Comparison of ENCODE assay signal across 7 mouse cellular contexts in genomic region chr1:36445508-36445907, GRCm38 (mm10). TPM values are rescaled to one million over a fixed set of nuclear protein-coding genes. Genes with fewer than 3 reads are reported as not detected.
A peak's percentile ranks its signal among the peaks of the same experiment; 100 is the strongest.
DNase-seq lines count a peak whose midpoint lies in the region; ATAC-seq and TF ChIP-seq lines count a peak whose summit lies in the region.

No protein-coding gene starts in this region.

- no peak for TF ChIP-seq CTCF in lung, embryonic 14.5 days (IDR thresholded peaks at IDR 0.05; ENCODE audit: low read depth)
- TF ChIP-seq CTCF in olfactory bulb, adult 2 months (IDR thresholded peaks at IDR 0.05; ENCODE audit: insufficient read depth, low read depth, low read length): no peak

- no peak overlapping the region for H3K4me3 ChIP-seq in lung, embryonic 14.5 days (ENCODE audit: low read depth, low read length)
- H3K4me3 ChIP-seq in limb, embryonic 12.5 days (replicated peaks): peak overlapping the region; percentile 77; the same call in 1 of the 2 replicates
- no peak overlapping the region for H3K4me3 ChIP-seq in olfactory bulb, adult 2 months (ENCODE audit: insufficient read depth, low read depth, low read length)

- no peak for DNase-seq in lung, embryonic 14.5 days
- DNase-seq in lung, postnatal 25 days (ENCODE audit: low spot score): no peak
- DNase-seq in B cell, adult 2 months: no peak

- no peak overlapping the region for H3K9ac ChIP-seq in lung, embryonic 14.5 days
- H3K9ac ChIP-seq in limb, embryonic 12.5 days (replicated peaks): no peak overlapping the region

- no peak overlapping the region for H3K27ac ChIP-seq in lung, embryonic 14.5 days (ENCODE audit: low read depth)
- peak overlapping the region; percentile 43 for H3K27ac ChIP-seq in limb, embryonic 12.5 days
- H3K27ac ChIP-seq in olfactory bulb, adult 2 months (ENCODE audit: insufficient read depth, low read depth, low read length): 0 out of 2 replicates have a peak overlapping the region, but pooled peaks have one; percentile 69

- H3K36me3 ChIP-seq in lung, embryonic 14.5 days (ENCODE audit: insufficient read depth): peaks cover 6% of the 10 kb centered on the region; the same call in 1 of the 2 replicates
- H3K36me3 ChIP-seq in limb, embryonic 12.5 days: peaks cover 26% of the 10 kb centered on the region

- no peak overlapping the region for H3K4me2 ChIP-seq in lung, embryonic 14.5 days
- 0 out of 2 replicates have a peak overlapping the region, but pooled peaks have one; percentile 20 for H3K4me2 ChIP-seq in limb, embryonic 12.5 days

- ATAC-seq in lung, embryonic 14.5 days (ENCODE audit: insufficient read depth): peak; percentile 19; the same call in 1 of the 2 replicates
- ATAC-seq in erythroid progenitor cell, adult 5-6 weeks (replicated peaks; ENCODE audit: low FRiP score, poor library complexity, severe bottlenecking): peak; percentile 9; the same call in 1 of the 2 replicates
- ATAC-seq in limb, embryonic 12.5 days (ENCODE audit: insufficient number of reproducible peaks, insufficient read depth, low FRiP score, low TSS enrichment, low read depth): peak; percentile 32; the same call in 1 of the 2 replicates
- ATAC-seq in inflammation-experienced regulatory T-cells, adult 6 months: no peak

- no peaks in the 10 kb centered on the region for H3K4me1 ChIP-seq in lung, embryonic 14.5 days (ENCODE audit: insufficient read depth)
- H3K4me1 ChIP-seq in limb, embryonic 12.5 days (replicated peaks): peaks cover 10% of the 10 kb centered on the region; the same call in 1 of the 2 replicates
- H3K4me1 ChIP-seq in olfactory bulb, adult 2 months (ENCODE audit: control insufficient read depth, insufficient read depth, low read length): peaks cover 2% of the 10 kb centered on the region

- no peaks in the 10 kb centered on the region for H3K9me3 ChIP-seq in lung, embryonic 14.5 days (ENCODE audit: low read depth, low read length)
- no peaks in the 10 kb centered on the region for H3K9me3 ChIP-seq in limb, embryonic 12.5 days

- no peaks in the 10 kb centered on the region for H3K27me3 ChIP-seq in lung, embryonic 14.5 days (ENCODE audit: insufficient read depth, low read length)
- no peaks in the 10 kb centered on the region for H3K27me3 ChIP-seq in limb, embryonic 12.5 days

- TF ChIP-seq POLR2A in olfactory bulb, adult 2 months (IDR thresholded peaks at IDR 0.05; ENCODE audit: insufficient read depth, low read depth, low read length): no peak

- WGBS in lung, embryonic 14.5 days: 42% methylated on average over 8 of the region's 8 CpGs
- 41% methylated on average over 8 of the region's 8 CpGs for WGBS in limb, embryonic 12.5 days
- WGBS in olfactory bulb, adult 2 months: 37% methylated on average over 8 of the region's 8 CpGs

RNA-seq across cellular contexts. Expression of gene Lman2l, which starts 0.4 kb away (rescaled TPM):
- polyA plus RNA-seq in lung, embryonic 14.5 days (2014; fragmentation: Nextera tagmentation; extraction: Ambion mirVana): 27.4 and 29.7 TPM in 2 replicates
- 7.2 and 13.4 TPM in 2 replicates for total RNA-seq in erythroid progenitor cell, adult 5-6 weeks (2015; ENCODE audit: low replicate concordance)
- total RNA-seq in erythroid progenitor cell, adult 5-6 weeks (2017; ENCODE audit: low replicate concordance): 1.7 and 4.1 TPM in 2 replicates
- 63.9 and 65.1 TPM in 2 replicates for polyA plus RNA-seq in limb, embryonic 12.5 days (2016; fragmentation: Nextera tagmentation; extraction: Ambion mirVana)
- not detected in 2 replicates for polyA plus RNA-seq in olfactory bulb, adult 2 months (2012; ENCODE audit: insufficient read depth, insufficient read length, low replicate concordance, missing spikeins)
- 10 to 100 TPM in 2 of 3 experiments, 1 to 10 TPM in 1; 7.9 to 12.0 (median 11.4) TPM for polyA plus RNA-seq in inflammation-experienced regulatory T-cells, adult 6 months (2017; shearing (Covaris generic))

RNA-seq across cellular contexts. Expression of gene Cnnm4, which starts 25.9 kb away (rescaled TPM):
- 10.9 and 11.0 TPM in 2 replicates for polyA plus RNA-seq in lung, embryonic 14.5 days (2014; fragmentation: Nextera tagmentation; extraction: Ambion mirVana)
- total RNA-seq in erythroid progenitor cell, adult 5-6 weeks (2015; ENCODE audit: low replicate concordance): 2.9 and 3.6 TPM in 2 replicates
- 1.4 and 3.3 TPM in 2 replicates for total RNA-seq in erythroid progenitor cell, adult 5-6 weeks (2017; ENCODE audit: low replicate concordance)
- polyA plus RNA-seq in limb, embryonic 12.5 days (2016; fragmentation: Nextera tagmentation; extraction: Ambion mirVana): 16.8 and 17.7 TPM in 2 replicates
- polyA plus RNA-seq in olfactory bulb, adult 2 months (2012; ENCODE audit: insufficient read depth, insufficient read length, low replicate concordance, missing spikeins): not detected in 2 replicates
- polyA plus RNA-seq in inflammation-experienced regulatory T-cells, adult 6 months (2017; shearing (Covaris generic)): 10 to 100 TPM; 11.5 to 13.9 (median 12.1) TPM

Comparison
In these comparisons a context has a peak if more than half of its experiments do, and no peak if none do; other contexts are left out.
1. RNA of gene Cnnm4, which starts 25.9 kb away (polyA plus RNA-seq): 16.8 to 17.7 TPM in limb, embryonic 12.5 days, 11.5 to 13.9 TPM in inflammation-experienced regulatory T-cells, adult 6 months and 10.9 to 11.0 TPM in lung, embryonic 14.5 days; not detected in olfactory bulb, adult 2 months; every median in the first group is over 10 times any median in the second.